In genomic region chr10:95035371-95035770, GRCm38 (mm10) we compare ENCODE assay signal across 15 mouse cellular contexts.
DNase-seq lines count a peak whose midpoint lies in the region; ATAC-seq and TF ChIP-seq lines count a peak whose summit lies in the region.
"Had no signal": no experiment of that assay in that cellular context is flagged by ENCODE, and none has a peak within 500 bp of the region (broad histone marks: within the 10 kb centered on the region; RNA-seq: fewer than 3 reads in every experiment).

No protein-coding gene starts in this region.

- ATAC-seq in frontal cortex, adult (ENCODE audit: low TSS enrichment): peak; percentile 82
- ATAC-seq in midbrain, embryonic 14.5 days (ENCODE audit: low FRiP score, low TSS enrichment): no peak
- ATAC-seq in liver, postnatal 0 days: no peak
- no peak for ATAC-seq in monocyte, adult 5-6 weeks (replicated peaks; ENCODE audit: insufficient number of reproducible peaks, low FRiP score, low TSS enrichment, poor library complexity, severe bottlenecking)
- ATAC-seq: liver, embryonic 12.5 days; Patski had no signal

- TF ChIP-seq CTCF in liver, postnatal 0 days (IDR thresholded peaks at IDR 0.05; ENCODE audit: low read depth): no peak

- H3K4me3 ChIP-seq in midbrain, embryonic 14.5 days (replicated peaks; ENCODE audit: low read depth, low read length): no peak overlapping the region
- no peak overlapping the region for H3K4me3 ChIP-seq in midbrain, embryonic 10.5 days
- H3K4me3 ChIP-seq in liver, postnatal 0 days (ENCODE audit: low read depth, low read length): no peak overlapping the region
- H3K4me3 ChIP-seq: hindbrain, embryonic 15.5 days; liver, embryonic 12.5 days; midbrain, embryonic 12.5 days; neural tube, embryonic 15.5 days had no signal

- DNase-seq in frontal cortex, postnatal 25 days (ENCODE audit: low spot score in 2 of 2): no peak
- DNase-seq in midbrain, embryonic 14.5 days: peak; percentile 50
- no peak for DNase-seq in midbrain, embryonic 10.5 days (ENCODE audit: low spot score)
- DNase-seq in layer of hippocampus, postnatal 14 days (ENCODE audit: low spot score in 2 of 2): peak; percentile 42 to 63
- DNase-seq in liver, postnatal 0 days: no peak
- DNase-seq in embryo, embryonic 11 days: no peak
- DNase-seq: cerebellum, adult 9-11 months; kidney, postnatal 14 days had no signal

- H3K27ac ChIP-seq in midbrain, embryonic 14.5 days (replicated peaks; ENCODE audit: low read depth, low read length): no peak overlapping the region
- H3K27ac ChIP-seq in midbrain, embryonic 10.5 days (replicated peaks): no peak overlapping the region
- H3K27ac ChIP-seq in liver, postnatal 0 days (ENCODE audit: low read depth): no peak overlapping the region
- H3K27ac ChIP-seq: hindbrain, embryonic 15.5 days; liver, embryonic 12.5 days; midbrain, embryonic 12.5 days; neural tube, embryonic 15.5 days had no signal

- WGBS in midbrain, embryonic 14.5 days: 60% methylated on average over 3 of the region's 3 CpGs
- 89% methylated on average over 3 of the region's 3 CpGs for WGBS in midbrain, embryonic 10.5 days
- WGBS in liver, postnatal 0 days (ENCODE audit: insufficient replicate concordance): 82% methylated on average over 3 of the region's 3 CpGs

- no peaks in the 10 kb centered on the region for H3K36me3 ChIP-seq in midbrain, embryonic 14.5 days (ENCODE audit: control insufficient read depth, insufficient read depth, low read length)
- no peaks in the 10 kb centered on the region for H3K36me3 ChIP-seq in midbrain, embryonic 10.5 days
- H3K36me3 ChIP-seq in liver, postnatal 0 days (replicated peaks; ENCODE audit: insufficient read depth, low read length): no peaks in the 10 kb centered on the region
- H3K36me3 ChIP-seq: hindbrain, embryonic 15.5 days; liver, embryonic 12.5 days; midbrain, embryonic 12.5 days; neural tube, embryonic 15.5 days had no signal

- H3K4me2 ChIP-seq in midbrain, embryonic 14.5 days (ENCODE audit: low read length): no peak overlapping the region
- no peak overlapping the region for H3K4me2 ChIP-seq in liver, postnatal 0 days (ENCODE audit: low read depth, low read length)
- H3K4me2 ChIP-seq: hindbrain, embryonic 15.5 days; liver, embryonic 12.5 days; midbrain, embryonic 12.5 days; neural tube, embryonic 15.5 days had no signal

- no peak overlapping the region for H3K9ac ChIP-seq in midbrain, embryonic 14.5 days (replicated peaks; ENCODE audit: low read length)
- no peak overlapping the region for H3K9ac ChIP-seq in liver, postnatal 0 days (replicated peaks)
- H3K9ac ChIP-seq: hindbrain, embryonic 15.5 days; liver, embryonic 12.5 days; midbrain, embryonic 12.5 days; neural tube, embryonic 15.5 days had no signal

- peaks cover 8% of the 10 kb centered on the region; the same call in 1 of the 2 replicates for H3K4me1 ChIP-seq in midbrain, embryonic 14.5 days (ENCODE audit: control insufficient read depth, insufficient read depth, low read length)
- H3K4me1 ChIP-seq in midbrain, embryonic 10.5 days: no peaks in the 10 kb centered on the region
- H3K4me1 ChIP-seq in liver, postnatal 0 days (ENCODE audit: insufficient read depth): no peaks in the 10 kb centered on the region
- H3K4me1 ChIP-seq: liver, embryonic 12.5 days had no signal

- no peaks in the 10 kb centered on the region for H3K9me3 ChIP-seq in midbrain, embryonic 14.5 days (ENCODE audit: control insufficient read depth, low read length)
- H3K9me3 ChIP-seq in midbrain, embryonic 10.5 days (replicated peaks): no peaks in the 10 kb centered on the region
- H3K9me3 ChIP-seq in liver, postnatal 0 days (ENCODE audit: low read length): no peaks in the 10 kb centered on the region
- H3K9me3 ChIP-seq: hindbrain, embryonic 15.5 days; liver, embryonic 12.5 days; midbrain, embryonic 12.5 days; neural tube, embryonic 15.5 days had no signal

- no peak for TF ChIP-seq EP300 in liver, postnatal 0 days (IDR thresholded peaks at IDR 0.05; ENCODE audit: low read depth)

- no peaks in the 10 kb centered on the region for H3K27me3 ChIP-seq in midbrain, embryonic 14.5 days (ENCODE audit: control insufficient read depth, insufficient read depth, low read length)
- H3K27me3 ChIP-seq in midbrain, embryonic 10.5 days (ENCODE audit: low read depth, poor library complexity, severe bottlenecking): no peaks in the 10 kb centered on the region
- H3K27me3 ChIP-seq in liver, postnatal 0 days (ENCODE audit: insufficient read depth, low read length): no peaks in the 10 kb centered on the region
- H3K27me3 ChIP-seq: hindbrain, embryonic 15.5 days; midbrain, embryonic 12.5 days; neural tube, embryonic 15.5 days; Patski had no signal

Comparison
In these comparisons a context has a peak if more than half of its experiments do, and no peak if none do; other contexts are left out.
1. DNase-seq: peak in midbrain, embryonic 14.5 days (single experiment) and layer of hippocampus, postnatal 14 days (2 of 2); none in frontal cortex, postnatal 25 days (0 of 2), midbrain, embryonic 10.5 days (single experiment), liver, postnatal 0 days (single experiment) and embryo, embryonic 11 days (single experiment).